Mouse (Mus musculus) gastrocnemius, postnatal 4 days (tissue): ENCODE results near the gene Olfr322. TPM values are rescaled to one million over a fixed set of nuclear protein-coding genes. Genes with fewer than 3 reads are reported as not detected.
A peak's percentile ranks its signal among the peaks of the same experiment; 100 is the strongest.
"Not testable (repeated sequence)": the region's sequence is repeated elsewhere in the genome, so short reads cannot be mapped to it uniquely, and the experiment has no call there.

Source experiments
- DNase-seq, 2 experiments: peaks; one replicate each; pipeline ENCODE4 v3.0.0; 2021 to 2022; ENCODE audit warnings: low spot score in 2 of 2, mixed read lengths in 2 of 2
- long read RNA-seq, 2 experiments: library from polyadenylated mRNA; stranded (forward); transcript quantifications; one replicate each; pipeline ENCODE4 v2.0.0; 2021
- total RNA-seq, 2 experiments: library from RNA; stranded (reverse); gene quantifications; 2 replicates each; pipeline ENCODE4 v1.2.3; 2021

Gene Olfr322
- not detected for total RNA-seq
- long read RNA-seq, experiment 1 = 0 reads
- long read RNA-seq, experiment 2 = 0 reads

- DNase-seq = no peak
Observed at GRCm38 (mm10) chr11:58658596-58658995, at the start of gene Olfr322. Gene Olfr322, plus strand, starts transcription at chr11:58658782.

DNA sequence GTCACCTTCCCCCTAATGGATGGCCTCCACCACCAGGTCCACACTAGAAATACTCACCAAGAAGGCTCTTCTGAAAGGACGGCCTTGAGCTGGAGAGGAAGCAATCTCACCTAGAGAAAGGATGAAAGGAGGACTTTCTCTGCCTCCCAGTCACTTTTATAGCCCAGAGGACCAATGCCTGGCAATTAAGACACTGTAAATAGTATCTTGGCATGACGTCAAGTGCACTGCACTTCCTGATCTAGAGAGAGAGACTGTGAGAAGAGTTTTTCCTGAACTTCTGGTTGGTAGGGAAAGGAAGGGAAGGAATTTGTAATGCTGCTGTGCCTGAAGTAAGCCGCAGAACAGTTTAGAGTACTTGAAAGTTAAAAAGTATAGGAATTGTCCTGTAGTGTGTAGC is 45.2 kb upstream of the Olfr322 start:
- no peak for DNase-seq

GRCm38 (mm10) chr11:58614526-58614925 is 44.1 kb upstream of the Olfr322 start:
- no peak for DNase-seq

GRCm38 (mm10) chr11:58615975-58616374 is 42.6 kb upstream of the Olfr322 start, which contains the start of gene 2210407C18Rik:
Gene 2210407C18Rik, minus strand, starts transcription at chr11:58616075.
- no peak for DNase-seq

DNA sequence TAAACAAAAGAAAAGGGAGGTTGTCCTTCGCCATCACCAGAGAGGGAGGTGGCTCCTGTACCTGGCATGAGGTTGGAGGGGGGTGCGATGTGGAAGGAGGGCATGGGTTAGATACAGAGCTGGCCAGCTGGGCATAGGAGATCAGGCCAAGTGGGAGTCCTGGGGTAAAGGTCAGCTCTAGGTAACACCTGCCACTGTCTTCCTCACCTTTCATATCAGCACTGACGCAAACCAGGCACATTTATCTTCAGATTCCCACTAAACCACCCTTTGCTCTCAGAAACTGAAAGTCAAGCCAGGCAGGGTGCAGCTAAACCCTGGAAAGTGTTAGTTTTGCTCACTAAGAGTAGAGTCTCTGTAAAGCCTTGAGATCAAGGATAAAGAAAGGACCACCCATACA is 40.2 kb upstream of the Olfr322 start:
- no peak for DNase-seq

- no peak for DNase-seq
Observed at GRCm38 (mm10) chr11:58618793-58619192, 39.8 kb upstream of the Olfr322 start.

- DNase-seq = no peak
Observed at GRCm38 (mm10) chr11:58626146-58626545, 32.4 kb upstream of the Olfr322 start.

GRCm38 (mm10) chr11:58630401-58630800 is 28.2 kb upstream of the Olfr322 start, which contains the start of gene Olfr323:
Gene Olfr323, minus strand, starts transcription at chr11:58630501.
- no peak for DNase-seq

GRCm38 (mm10) chr11:58634878-58635277 is 23.7 kb upstream of the Olfr322 start:
- DNase-seq = no peak

DNA sequence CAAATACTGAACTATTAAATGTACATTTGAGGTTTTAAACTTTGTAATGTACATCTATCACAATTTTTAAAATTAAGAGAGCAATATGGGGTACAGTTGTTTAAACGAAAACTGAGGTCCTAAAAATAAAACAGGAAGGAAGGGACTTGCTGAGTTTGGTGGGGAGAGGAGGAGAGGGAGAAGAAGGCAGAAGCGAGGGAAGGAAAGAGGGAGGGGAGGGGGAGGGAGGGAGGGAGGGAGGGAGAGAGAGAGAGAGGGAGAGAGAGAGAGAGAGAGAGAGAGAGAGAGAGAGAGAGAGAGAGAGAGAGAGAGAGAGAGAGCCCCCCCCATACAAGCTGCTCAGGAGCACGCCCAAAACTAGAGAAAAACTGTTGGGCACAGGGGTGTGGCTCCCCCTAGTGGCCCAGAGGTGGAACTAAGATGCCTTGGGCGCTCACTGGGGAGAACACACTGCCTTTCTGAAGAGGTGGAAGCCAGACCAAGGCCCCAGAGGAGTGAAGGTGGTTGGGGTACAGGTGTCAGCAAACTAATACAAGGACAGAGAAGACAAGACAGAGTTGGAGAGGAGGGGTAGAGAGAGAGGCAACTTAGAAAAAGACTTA is 22.1 kb upstream of the Olfr322 start:
- peak; percentile 30 to 36 for DNase-seq

- DNase-seq = no peak
Observed at GRCm38 (mm10) chr11:58638176-58638701, 20.3 kb upstream of the Olfr322 start.

GRCm38 (mm10) chr11:58640272-58640867 is 18.2 kb upstream of the Olfr322 start, which contains the start of gene Trim58:
Gene Trim58, plus strand, starts transcription at chr11:58640465.
- DNase-seq = peak in 1 of 2 experiments; percentile 21

DNA sequence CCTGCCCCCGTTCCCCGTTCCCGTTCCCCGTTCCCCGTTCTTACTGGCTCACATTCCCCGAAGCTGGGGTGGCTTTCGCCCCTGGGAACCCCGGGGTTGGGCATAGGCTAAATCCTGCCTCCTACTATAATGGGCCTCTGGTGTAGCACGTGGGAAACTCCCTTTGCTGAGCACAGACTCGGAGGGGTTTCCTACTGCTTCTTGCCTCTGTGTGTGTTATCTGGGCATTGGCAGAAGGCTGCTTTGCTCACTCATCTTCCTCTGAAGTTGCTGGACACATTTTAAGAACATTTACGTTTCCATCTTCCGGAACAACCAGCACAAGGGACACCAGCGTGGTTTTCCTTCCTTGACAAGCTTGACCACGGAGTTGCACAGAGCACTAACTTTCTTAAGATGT is 17.5 kb upstream of the Olfr322 start:
- DNase-seq = no peak

- no peak for DNase-seq
Observed at GRCm38 (mm10) chr11:58641638-58642358, 16.8 kb upstream of the Olfr322 start.

- DNase-seq = peak in 1 of 2 experiments; percentile 29
Observed at GRCm38 (mm10) chr11:58643350-58643749, 15.2 kb upstream of the Olfr322 start.

DNA sequence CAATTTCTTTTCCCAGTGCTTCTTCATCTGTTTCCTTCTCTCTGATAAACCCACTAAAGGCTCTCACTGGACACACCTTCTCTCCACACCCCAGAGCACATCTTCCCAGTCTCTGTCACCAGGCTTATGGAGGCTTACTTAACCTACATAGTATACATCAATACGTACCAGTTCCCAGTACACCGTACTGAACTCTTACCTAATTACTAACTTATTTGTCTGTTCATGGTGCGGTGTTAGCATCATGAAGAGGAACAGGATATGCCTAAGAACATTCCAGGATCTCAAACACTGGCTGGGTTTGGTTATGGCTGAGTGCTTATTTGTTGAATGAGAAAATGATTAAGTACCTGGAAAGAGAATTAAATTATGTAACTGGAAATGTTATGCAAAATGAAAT is 3.4 kb upstream of the Olfr322 start:
- no peak for DNase-seq

GRCm38 (mm10) chr11:58669252-58669651 is 10.7 kb downstream of the Olfr322 start:
- DNase-seq = no peak

DNA sequence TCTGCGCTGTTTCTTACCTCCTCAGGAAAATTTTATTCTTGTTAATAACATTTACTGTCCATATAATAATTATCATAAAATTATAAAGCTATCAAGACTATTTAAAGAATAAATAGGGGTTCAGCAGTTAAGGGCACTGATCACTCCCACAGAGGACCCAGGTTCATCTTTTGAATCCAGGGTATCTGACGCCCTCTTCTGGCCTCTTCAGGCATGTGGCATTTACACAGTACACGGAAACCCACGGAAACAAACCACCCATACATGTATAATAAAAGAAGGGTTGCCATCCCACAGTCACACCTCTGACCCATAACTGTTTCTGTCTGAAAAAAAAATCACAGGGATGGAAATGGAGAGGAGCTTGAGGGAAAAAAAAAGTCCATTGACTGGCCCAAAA is 13.2 kb downstream of the Olfr322 start:
- no peak for DNase-seq

DNA sequence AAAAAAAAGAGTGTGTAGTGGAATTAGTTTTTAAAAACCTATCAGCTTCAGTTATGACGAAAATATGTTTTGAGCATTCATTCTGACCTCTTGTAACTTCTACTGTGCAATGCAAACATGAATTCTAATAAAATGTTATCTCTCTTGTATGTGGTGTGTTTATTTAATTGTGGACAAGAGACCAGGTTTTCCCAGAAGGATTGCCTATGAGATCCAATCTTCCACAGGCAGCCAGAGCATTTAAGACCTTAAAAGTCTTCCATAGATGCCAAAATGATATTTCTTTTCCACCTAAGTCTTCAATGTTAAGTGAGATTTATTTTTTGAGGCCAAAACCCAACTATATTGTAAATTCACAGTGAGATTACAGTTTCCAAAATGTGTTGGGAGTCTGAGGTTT is 22.2 kb downstream of the Olfr322 start, which contains the start of gene Olfr320:
Gene Olfr320, plus strand, starts transcription at position 301 of the 400 bp plus-strand sequence.
- DNase-seq = no peak

DNA sequence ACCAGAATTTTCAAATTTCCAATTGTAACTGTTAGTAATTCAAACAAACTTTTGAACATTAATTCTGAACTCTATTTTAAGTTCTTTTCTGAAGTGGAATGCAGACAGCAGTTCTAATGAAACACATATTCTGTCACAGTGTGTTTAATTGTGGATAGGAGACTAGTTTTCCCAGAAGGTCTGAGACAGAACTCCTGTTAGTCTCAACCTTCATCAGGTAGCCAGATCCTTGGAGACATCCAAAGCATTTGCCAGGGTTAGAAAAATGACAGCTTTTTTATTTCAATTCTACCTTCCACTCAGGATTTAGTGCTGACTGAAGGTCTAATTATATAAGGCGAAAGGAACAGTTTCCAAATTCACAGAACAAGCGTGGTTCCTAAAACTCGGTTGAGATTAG is 40.3 kb downstream of the Olfr322 start, which contains the start of gene Olfr319:
Gene Olfr319, plus strand, starts transcription at position 301 of the 400 bp plus-strand sequence.
- DNase-seq = no peak

DNA sequence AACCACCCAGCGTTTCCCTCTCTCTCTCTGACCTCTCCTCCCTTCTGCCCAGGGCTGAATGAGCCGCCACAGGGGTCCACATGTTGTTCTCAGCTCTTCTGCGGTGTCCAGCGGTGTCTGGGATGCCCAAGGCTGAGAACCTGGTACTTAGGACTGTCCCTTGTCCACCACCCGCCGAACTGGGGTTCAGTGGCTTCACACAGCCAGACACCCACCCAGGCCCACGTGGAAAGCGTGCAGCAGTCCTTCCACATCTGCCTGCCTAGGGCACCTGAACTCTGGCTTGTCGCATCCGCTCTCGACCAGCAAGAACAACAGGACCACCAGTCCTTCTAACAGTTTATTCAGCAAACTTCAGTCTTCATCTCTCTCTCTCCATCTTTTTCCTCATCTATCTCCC is 50.5 kb downstream of the Olfr322 start:
- DNase-seq = no peak

GRCm38 (mm10) chr11:58717723-58718122 is 59.1 kb downstream of the Olfr322 start:
- not testable (repeated sequence) for DNase-seq
